8 mouse cellular contexts compared by ENCODE assay signal in genomic region chr10:42275401-42275870, GRCm38 (mm10). TPM values are rescaled to one million over a fixed set of nuclear protein-coding genes. Genes with fewer than 3 reads are reported as not detected.
DNase-seq lines count a peak whose midpoint lies in the region; ATAC-seq lines count a peak whose summit lies in the region.

No protein-coding gene starts in this region.

- H3K4me1 ChIP-seq in embryonic facial prominence, embryonic 13.5 days: peaks cover 35% of the 10 kb centered on the region
- peaks cover 46% of the 10 kb centered on the region for H3K4me1 ChIP-seq in hindbrain, embryonic 10.5 days (replicated peaks)

- DNase-seq in B cell, adult 2 months: peak; percentile 58 to 68
- DNase-seq in R1 (ENCODE audit: low read depth, low spot score): peak; percentile 43
- no peak for DNase-seq in hindbrain, embryonic 10.5 days (ENCODE audit: low spot score)
- DNase-seq in layer of hippocampus, postnatal 25 days (ENCODE audit: extremely low spot score in 1 of 2, low spot score in 1 of 2): peak; percentile 23 to 38
- peak; percentile 64 for DNase-seq in lung, postnatal 14 days
- DNase-seq in right cerebral cortex, postnatal 4 days: peak; percentile 49

- 0 out of 2 replicates have a peak, but pooled peaks cover 4% of the 10 kb centered on the region for H3K27me3 ChIP-seq in embryonic facial prominence, embryonic 13.5 days
- peaks cover 45% of the 10 kb centered on the region for H3K27me3 ChIP-seq in hindbrain, embryonic 10.5 days (ENCODE audit: insufficient read depth, poor library complexity, severe bottlenecking)

- no peak for ATAC-seq in embryonic facial prominence, embryonic 13.5 days (ENCODE audit: insufficient number of reproducible peaks, insufficient read depth, low FRiP score, low TSS enrichment, low read depth)
- no peak for ATAC-seq in erythroid progenitor cell, adult 5-6 weeks (replicated peaks; ENCODE audit: low FRiP score, poor library complexity, severe bottlenecking)

- H3K4me2 ChIP-seq in embryonic facial prominence, embryonic 13.5 days: peak overlapping the region; percentile 98

- under 1% methylated on average over 51 of the region's 54 CpGs for WGBS in embryonic facial prominence, embryonic 13.5 days
- 0% methylated on average over 46 of the region's 54 CpGs for WGBS in hindbrain, embryonic 10.5 days

- H3K36me3 ChIP-seq in embryonic facial prominence, embryonic 13.5 days: 0 out of 2 replicates have a peak, but pooled peaks cover 3% of the 10 kb centered on the region
- no peaks in the 10 kb centered on the region for H3K36me3 ChIP-seq in hindbrain, embryonic 10.5 days

- peak overlapping the region; percentile 88 for H3K9ac ChIP-seq in embryonic facial prominence, embryonic 13.5 days

- peak overlapping the region; percentile 79 for H3K4me3 ChIP-seq in embryonic facial prominence, embryonic 13.5 days
- peak overlapping the region; percentile 85 for H3K4me3 ChIP-seq in hindbrain, embryonic 10.5 days

- peak overlapping the region; percentile 98 for H3K27ac ChIP-seq in embryonic facial prominence, embryonic 13.5 days
- H3K27ac ChIP-seq in hindbrain, embryonic 10.5 days: peak overlapping the region; percentile 91

- no peaks in the 10 kb centered on the region for H3K9me3 ChIP-seq in embryonic facial prominence, embryonic 13.5 days
- no peaks in the 10 kb centered on the region for H3K9me3 ChIP-seq in hindbrain, embryonic 10.5 days

RNA-seq across cellular contexts. Expression of gene Foxo3, which starts 1.1 kb away (rescaled TPM):
- 8.0 and 8.6 TPM in 2 replicates for polyA plus RNA-seq in embryonic facial prominence, embryonic 13.5 days (2015; fragmentation: Nextera tagmentation; extraction: Ambion mirVana)
- 2.5 and 3.0 TPM in 2 replicates for polyA plus RNA-seq in hindbrain, embryonic 10.5 days (2016; fragmentation: Nextera tagmentation; extraction: Ambion mirVana)
- total RNA-seq in layer of hippocampus, postnatal 25 days (2021): 10 to 100 TPM; 39.5 to 46.7 TPM
- 112 and 118 TPM in 2 replicates for total RNA-seq in erythroid progenitor cell, adult 5-6 weeks (2015; ENCODE audit: low replicate concordance)
- total RNA-seq in erythroid progenitor cell, adult 5-6 weeks (2017; ENCODE audit: low replicate concordance): 181 and 233 TPM in 2 replicates
